Mouse (Mus musculus): ENCODE data around the gene Cdc6.

The Cdc6 gene

DNA sequence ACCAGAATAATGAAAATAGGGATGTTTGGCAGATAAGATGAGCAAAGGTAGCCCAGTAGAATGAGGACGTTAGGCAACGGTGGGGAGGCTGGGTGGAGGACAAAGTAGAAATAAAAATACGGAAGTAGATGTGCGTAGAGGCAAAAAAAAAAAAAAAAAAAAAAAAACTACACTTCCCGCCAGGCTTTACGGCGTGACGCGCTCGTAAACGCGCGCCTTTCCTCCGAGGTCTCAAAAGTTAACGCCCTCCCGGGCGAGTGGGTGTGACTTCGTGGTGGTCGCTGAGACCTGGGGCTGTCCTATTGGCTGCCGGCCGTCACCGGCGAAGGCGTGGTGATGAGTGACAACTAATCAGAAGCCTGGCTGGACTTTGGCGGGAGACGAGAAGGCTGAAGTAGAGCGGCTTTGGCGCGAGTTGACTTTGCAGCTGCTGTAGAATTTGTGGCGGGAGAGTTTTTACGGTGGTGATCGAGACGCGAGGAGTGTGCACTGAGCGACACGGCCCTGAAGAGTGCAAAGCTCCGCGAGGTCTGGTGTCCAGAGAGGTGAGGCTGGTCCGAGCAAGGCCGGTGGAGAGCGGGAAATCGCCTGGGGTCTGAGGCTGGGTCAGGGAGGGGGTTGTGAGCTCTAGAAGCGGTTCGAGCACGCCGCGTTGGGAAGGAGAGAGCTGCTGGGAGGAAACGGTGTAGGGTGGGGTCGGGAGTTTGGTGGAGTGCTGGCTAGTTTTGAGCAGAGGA is at the start of gene Cdc6:
Cdc6 (plus strand) TSS at position 365 of the 737 bp plus-strand sequence.
- DNase-seq: peak; percentile 87 to 91

DNA sequence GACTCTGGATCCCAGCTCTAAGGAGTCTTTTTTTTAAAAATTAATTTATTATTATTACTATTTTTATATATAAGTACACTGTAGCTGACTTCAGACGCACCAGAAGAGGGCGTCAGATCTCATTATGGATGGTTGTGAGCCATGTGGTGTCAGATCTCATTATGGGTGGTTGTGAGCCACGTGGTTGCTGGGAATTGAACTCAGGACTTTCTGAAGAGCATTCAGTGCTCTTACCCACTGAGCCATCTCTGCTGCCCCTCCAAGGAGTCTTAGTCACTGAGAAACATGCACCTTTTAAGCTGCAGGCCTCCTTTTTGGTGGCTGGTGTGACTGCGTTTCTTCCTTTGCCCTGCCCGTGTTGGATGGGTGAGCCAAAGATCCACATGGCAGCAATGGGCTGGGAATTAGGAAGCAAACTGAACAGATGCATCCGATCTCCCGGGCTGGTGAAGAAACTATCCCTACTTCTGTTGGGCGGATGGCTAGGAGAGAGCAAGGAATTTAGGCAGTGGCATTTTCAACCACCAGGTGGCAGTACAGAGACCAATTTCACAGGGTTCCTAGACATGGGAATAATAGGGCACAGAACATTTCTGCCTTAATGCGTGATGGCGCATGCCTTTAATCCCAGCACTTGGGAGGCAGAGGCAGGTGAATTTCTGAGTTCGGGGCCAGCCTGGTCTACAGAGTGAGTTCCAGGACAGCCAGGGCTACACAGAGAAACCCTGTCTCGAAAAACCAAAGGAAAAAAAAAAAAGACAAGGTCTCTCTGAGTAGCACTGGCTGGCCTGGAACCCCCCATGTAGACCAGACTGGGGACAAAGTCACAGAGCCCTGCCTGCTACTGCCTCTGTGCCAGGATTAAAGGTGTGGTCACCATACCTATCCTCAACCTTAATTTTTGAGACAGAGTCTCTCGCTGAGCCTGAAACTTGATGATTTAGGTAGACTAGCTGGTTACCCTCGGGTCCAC is 48.6 kb upstream of the Cdc6 start:
- peak; percentile 88 to 95 for DNase-seq

DNA sequence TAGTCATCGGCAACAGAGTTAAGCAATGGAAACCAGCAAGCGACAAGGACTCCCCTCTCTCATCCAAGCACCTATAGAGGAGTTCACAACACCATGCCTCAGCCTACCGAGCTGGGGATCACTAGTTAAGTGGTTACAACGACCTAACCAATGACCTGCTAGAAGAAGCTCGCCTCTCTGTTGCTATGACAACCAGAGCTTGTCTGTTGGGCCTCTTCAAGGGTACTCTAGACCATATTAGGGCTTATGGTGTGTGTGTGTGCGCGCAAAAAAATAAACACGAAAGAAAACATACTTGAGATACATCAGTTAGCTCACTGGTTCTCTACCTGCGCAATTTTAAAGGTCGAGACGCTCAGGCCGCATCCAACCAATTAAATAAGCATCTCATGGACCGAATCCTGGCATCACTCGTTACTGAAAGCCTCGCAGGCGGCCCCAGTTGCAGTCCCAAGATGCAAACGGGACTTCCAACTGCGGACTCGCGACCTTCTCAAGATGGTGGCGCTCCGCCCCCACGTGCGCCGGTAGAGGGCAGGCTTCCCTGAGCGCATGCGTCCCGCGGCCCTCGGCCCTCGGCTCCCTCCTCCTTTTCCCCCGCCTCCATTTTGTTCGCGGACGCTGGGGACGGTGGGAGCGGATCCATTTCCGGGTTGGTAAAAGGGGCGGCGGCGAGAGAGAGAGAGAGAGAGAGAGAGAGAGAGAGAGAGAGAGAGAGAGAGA is 44.4 kb upstream of the Cdc6 start, which contains the start of gene Wipf2:
Wipf2 (plus strand) TSS at position 611 of the 723 bp plus-strand sequence.
- peak; percentile 94 to 97 for DNase-seq

DNA sequence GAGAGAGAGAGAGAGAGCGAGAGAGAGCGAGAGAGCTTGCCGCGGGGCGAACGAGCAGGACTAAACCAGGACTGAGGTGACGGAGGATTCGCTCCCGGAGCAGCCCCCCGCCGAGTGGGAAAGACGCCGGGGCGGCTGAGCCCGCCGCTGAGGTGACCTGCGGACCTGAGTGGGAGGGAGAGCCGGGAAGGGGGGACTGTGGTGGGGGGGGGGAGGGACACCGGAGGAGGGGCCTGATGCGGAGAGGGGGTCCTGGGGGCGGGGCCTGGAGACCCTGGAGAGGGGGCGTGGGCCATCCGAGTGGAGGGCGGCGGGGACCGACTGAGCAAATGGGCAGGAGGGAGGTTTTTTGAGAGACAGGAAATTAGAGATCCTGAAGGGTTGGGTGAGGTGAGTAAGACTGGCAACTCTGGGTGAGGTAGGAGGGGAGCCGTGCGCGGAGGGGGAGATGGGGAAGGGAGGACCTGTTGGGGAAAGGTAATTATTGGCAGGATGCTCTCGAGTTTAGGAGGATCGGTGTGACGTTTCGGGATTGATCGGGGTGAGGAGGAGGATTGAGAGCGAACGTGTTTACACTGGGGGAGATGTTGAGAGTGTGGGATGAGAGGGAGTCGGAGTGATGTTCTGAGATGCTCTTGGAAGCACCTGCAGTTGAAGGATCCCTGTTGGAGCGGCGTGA is 43.7 kb upstream of the Cdc6 start:
- no peak for DNase-seq

DNA sequence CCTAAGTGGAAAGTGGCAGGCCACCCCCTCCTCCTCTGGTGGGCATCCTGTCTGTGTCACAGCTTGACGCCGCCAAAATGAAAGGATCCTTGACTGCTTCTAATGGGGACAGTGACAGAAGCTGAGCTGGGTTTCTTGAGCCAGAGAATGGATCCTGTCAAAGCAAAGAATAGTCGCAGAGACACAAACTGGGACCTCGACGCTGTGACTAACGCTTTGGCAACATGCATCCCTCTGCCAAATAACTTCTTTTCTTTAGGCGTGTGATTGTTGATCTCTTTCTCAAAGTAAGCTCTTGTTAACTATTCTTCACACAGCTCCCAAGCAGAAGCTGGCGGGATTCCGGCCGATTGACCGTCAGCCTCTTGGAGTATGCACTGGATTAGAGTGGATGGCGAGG is 40.3 kb upstream of the Cdc6 start:
- peak in 1 of 2 experiments; percentile 24 for DNase-seq

DNA sequence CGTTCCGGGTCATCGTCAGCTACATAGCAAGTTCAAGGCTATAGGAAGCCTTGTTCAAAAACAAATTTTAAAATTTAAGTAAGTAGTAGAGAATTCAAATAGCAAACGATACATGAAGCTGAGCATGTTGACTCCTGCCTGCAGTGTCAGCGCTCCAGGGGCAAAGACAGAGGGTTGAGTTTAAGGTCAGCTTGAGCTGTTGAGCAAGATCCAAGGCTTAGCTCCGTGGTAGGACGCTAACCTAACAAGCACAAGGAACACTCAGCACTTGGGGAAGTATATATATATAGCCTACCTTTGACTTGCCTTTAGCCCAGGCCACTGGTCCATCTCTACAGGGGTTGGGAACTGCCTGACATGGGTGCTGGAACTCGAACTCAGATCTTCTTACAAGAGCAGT is 37.7 kb upstream of the Cdc6 start:
- no peak for DNase-seq

DNA sequence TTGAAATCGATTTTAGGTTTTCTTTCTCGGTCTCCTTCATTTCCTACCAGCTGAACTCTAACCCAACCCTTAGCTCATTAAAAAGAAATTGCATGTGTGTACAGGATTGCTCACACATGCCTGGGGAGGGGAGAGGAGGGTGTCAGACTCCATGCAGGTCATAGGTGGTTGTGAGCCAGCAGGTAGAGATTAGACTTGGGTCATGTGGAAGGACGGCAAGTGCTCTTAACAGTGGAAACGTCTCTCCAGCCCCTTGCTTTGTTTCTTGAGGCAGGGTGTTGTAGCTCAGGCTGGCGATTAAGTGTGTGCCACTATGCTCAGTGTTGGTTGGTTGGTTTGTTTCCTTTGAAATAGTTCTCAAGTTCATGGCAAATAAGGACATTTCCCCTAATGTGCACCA is 36.8 kb upstream of the Cdc6 start:
- no peak for DNase-seq

DNA sequence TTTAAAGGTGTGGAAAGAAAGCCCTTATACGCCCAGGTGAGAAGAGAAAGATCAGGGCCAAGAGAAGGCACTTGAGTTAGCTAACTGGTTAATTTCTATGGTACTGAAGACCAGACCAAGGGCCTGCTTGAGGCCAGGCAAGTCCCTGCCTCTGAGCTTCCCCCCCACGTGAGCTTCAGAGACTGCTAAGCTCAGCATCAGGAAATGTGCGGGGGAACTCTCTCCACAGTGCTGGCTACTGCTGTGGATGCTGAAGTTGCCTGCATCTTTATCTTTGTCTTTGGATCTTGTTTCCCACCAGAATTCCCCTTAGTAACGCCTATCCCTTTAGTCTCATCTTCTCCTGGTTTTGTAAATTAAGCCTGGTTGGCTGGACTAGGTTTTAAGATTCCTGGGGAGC is 36.2 kb upstream of the Cdc6 start:
- no peak for DNase-seq

DNA sequence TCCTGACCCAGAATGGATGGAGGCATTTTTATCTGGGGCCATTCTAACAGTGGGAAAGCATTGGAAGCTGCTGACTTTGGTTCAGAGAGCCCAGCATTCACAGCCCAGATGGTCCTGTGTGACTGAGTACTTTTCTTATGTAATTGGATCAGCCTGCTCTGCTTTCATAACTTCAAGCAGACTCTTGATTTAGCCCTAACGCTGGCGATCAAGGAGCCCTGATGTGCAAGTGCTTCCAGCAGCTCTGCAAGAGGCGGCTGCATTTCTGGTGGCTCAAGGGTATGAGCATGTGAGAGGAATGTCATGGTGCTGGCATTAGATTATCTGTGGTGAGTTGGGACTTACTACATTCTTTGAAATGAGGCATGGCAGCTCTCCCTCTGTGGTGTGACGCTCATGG is 35.6 kb upstream of the Cdc6 start:
- DNase-seq: peak; percentile 53 to 58

DNA sequence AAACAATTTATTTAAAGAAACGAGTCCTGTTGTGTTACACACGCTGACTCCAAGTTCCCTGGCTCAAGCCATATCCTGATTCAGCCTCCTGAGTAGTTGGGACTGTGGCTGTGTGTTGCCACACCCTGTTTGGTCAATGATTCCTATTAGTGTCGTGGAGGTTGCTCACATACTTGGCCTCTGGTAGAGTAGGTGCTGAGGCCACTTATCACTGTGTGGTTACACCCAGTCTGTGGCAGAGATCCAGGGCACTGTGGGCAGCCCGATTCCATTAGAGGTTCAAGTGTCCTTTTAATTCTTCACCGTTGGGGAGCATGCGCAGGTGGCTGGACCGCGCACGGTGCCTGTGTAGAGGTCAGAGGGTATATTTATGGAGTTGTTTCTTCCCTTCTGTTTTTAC is 33.7 kb upstream of the Cdc6 start:
- no peak for DNase-seq

DNA sequence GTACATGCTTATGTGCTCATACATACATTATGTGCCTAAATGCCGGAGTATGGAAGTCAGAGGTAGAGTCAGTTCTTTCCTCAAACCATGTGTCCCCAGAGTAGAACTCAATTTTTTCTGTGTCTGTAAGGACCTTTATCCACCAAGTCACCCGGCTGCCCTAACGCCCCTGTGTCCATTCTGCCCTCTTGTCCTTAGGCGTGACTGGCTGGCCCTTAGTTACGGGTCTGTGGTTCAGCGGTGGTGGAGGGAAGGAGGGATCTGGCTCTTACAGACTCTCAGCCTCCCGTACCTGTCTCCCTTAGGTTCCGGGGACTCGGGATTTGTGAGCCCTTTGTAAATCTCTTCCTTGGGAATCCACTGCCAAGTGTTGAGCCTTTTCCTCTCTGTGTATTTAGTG is 30.6 kb upstream of the Cdc6 start:
- no peak for DNase-seq

DNA sequence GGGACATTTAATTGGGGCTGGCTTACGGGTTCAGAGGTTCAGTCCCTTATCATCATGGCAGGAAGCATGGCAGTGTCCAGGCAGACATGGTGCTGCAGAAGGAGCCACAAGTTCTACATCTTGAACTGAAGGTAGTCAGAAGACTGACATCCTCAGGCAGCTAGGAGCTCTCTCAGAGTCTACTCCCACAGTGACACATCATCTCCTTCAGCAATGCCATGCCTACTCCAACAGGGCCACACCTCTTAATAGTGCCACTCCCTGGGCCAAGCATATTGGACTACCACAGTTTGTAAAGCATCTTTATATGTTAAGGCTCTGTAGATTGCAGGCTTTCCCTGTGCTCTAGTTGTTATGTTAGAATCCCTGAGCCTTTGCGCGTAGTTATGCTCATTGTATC is 19.9 kb upstream of the Cdc6 start:
- DNase-seq: no peak

DNA sequence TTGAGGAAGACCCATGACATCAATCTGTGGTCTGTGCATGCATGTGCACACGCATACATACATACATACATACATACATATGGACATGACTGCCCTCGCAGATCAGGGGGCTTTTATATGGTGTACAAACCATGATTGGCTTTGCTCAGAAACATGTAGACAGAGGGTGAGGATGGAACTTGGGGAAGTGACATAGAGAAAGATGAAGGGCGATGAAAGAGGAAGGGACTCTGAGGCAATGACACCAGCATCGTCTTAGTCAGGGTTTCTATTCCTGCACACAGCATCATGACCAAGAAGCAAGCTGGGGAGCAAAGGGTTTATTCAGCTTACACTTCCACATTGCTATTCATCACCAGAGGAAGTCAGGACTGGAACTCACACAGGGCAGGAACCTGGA is 18.5 kb upstream of the Cdc6 start:
- DNase-seq: no peak

DNA sequence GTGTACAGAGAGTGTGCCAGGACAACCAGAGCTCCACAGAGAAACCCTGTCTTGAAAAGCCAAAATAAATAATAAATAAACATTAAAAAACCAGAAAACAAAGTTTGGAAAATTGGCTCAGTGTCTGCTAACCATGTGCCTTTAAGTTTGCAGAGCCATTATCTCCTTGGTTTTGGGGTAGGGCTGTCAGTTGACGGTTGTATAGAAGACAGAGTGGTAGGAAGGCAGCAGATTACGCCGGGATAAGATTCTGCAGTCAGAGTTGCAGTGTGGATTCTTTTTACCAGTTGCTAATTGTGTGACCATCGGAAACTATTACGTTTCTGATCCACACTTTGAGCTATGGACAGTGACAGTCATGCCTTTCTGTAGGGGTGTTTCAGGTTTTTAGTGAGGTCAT is 17.6 kb upstream of the Cdc6 start:
- no peak for DNase-seq

DNA sequence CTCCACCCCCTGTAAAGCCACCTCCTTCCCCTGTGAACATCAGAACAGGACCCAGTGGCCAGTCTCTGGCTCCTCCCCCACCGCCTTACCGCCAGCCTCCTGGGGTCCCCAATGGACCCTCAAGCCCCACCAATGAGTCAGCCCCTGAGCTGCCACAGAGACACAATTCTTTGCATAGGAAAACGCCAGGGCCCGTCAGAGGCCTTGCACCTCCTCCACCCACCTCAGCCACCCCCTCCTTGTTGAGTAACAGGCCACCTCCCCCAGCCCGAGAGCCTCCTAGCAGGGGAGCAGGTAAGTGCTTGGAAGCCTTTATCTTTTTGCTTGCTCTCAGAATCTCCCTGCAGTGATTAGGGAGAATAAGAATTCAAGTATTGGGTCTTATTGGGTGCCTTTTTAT is 15.2 kb upstream of the Cdc6 start:
- DNase-seq: no peak

DNA sequence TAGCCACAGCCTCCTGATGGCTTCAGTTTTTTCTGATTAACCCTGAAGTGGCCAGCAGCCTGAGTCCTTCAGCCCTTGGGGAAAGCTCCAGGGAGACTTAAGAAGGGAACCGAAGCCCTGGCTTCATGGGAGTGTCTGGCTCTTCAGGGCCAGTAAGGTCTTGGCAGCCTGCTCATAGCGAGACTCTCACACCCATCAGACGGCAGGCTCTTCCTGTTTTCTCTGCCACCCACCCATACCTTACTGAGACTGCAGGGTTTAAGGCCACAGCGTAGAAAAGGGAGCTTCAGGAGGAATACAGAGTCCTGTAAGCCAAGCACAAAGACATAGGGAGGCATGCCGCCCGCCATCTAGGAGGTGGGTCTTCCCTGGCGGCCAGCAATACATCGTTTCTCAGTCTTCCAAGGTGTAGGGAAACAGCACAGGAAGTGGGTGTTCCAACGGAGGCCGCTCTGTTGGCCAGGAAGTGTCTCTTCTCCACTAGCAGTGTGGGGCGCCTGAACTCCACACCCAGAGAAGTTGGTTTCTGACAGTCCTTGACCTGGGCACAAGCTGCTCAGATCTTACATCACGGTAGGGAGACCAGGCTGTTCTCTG is 7.0 kb upstream of the Cdc6 start:
- DNase-seq: no peak

DNA sequence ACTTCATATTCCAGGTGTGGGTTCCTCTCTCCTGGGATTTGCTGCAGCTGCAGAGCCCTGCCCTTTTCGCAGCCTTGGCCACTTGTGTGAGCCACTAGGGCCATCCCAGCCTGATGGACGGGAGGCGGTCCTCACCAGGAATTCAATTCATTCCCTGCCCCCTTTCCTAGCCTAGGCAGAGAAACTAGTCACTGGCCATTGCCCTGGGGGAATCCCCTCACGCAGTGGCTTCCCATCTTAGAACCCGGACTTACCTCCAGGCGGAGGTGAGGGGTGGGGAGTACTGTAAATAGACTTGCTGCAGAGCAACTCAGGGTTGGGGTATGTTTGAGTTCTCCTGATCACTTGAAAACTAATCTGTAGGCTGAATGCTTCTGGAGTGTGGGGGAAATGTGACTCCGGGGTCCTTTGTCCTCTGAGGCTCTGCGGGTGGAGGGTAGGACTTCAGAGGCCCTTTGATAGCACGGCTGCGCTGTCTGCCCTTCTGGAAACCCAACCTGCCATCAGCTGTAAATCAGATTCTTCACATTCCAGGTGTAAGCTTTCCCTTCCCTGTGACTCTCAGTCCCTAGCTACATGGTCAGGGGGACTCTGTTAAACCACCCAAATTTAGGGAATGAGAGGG is 4.9 kb upstream of the Cdc6 start:
- DNase-seq: no peak

DNA sequence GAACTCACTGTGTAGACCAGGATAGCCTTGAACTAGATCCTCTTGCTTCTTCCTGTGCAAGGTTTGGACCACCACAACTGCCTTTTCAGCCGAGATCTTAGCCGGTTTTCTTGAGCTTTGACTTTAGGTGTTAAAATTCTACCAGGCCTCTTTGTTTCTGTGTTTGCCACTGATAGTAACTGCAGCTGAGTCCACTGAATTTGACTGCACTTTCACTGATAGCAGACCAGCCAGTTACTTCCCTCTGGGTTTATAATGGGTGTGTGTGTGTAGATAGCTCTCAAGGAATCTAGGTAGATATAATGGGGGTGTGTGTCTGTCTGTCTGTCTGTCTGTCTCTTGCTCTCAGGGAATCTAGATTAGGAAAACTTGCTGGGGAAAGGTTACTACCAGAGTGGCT is 3.0 kb upstream of the Cdc6 start:
- DNase-seq: no peak

DNA sequence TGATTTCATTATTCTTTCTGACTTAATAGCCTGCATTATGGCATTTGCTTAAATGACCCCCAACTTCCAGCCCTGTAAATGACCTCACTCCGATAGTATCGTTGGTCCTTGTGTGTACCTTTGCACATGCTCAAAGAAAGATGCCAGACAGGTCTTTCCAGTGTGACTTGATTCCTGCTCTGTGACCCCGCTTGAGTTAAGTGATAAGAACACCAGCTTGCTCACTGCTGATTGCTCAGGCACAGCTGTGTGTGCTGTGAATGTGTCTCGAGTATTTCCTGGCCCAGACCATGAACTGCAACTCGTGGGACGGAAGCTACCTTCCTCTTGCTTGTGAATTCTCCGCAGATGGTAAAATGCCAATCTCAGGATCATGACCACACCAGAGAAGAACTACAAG is 2.6 kb upstream of the Cdc6 start:
- no peak for DNase-seq

DNA sequence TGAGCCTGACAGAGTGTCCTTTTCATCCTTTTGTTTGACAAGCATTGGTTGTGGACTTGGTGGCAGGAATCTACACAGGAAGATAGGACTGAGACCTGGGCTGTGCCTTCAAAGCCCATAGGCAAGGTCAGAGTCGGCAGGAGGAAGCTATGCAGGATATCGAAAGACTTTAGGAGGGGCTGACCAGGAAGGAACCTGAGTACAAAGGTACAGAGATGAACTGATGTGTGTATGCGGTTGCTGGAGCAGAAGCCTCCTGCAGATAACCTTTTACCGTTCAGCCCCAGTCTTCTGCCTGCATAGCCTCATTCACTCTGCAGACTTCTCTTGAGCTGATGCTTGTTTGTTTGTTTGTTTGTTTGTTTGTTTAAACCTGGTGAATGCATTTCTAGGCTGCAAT is 2.0 kb upstream of the Cdc6 start:
- no peak for DNase-seq

DNA sequence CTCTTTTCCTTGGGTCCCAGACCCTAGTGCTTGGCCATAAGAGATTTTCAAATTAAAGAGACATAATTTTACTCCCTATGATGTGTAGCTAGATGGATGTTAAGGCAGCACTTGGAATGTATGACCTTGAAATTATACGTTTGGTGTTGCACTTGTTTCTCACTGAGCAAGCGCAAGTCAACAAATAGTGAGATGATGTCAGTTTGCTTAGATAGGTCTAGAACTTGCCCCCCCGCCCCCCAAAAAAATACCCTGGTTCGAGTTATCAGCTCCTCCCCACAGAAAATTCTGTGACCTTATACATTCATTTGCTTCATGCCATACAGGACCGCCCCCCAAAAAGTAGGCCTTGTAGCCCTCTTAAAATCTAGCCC is 551 bp upstream of the Cdc6 start:
- no peak for DNase-seq

DNA sequence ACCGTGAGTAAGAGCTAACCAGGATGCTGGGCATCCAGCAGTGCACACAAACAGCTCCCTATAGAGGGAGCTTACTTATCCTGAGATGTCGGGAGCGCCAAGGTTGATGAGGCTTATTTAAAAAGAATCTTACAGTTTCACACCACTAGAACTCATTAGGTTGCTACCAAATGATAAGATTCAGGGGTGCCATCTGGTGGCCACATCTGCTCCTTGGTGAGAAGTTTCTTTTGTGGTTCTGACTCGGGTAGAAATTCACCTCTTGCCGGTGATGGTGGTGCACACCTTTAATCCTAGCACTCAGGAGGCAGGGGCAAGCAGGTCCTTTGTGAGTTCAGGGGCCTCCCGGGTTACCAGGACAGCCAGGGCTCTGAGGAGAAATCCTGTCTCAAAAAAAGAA is 2.1 kb downstream of the Cdc6 start:
- peak; percentile 63 to 64 for DNase-seq

All from cerebellum, postnatal 36 days (tissue).